Mouse (Mus musculus): ENCODE results near the gene Grid2. TPM values are rescaled to one million over a fixed set of nuclear protein-coding genes. Genes with fewer than 3 reads are reported as not detected.

Grid2 gene
- polyA plus RNA-seq, 1 experiment from 2014 or later, result not detected

- ATAC-seq, result no peak
- no peak for DNase-seq (ENCODE audit: low read depth, low spot score)
- TF ChIP-seq CTCF (IDR thresholded peaks at IDR 0.05), result no peak
- ChIA-PET POLR2A (no interaction called here), CTCF (no interaction called here)
- in situ Hi-C loops (cut with MboI; ENCODE audit: low pct_unique_long_range_greater_than_20kb), result no loop called here
- no peaks in the 10 kb centered on the region for H3K27me3 ChIP-seq
Measured at GRCm38 (mm10) chr6:64245951-64246350, 990.3 kb downstream of the Grid2 start.

DNA sequence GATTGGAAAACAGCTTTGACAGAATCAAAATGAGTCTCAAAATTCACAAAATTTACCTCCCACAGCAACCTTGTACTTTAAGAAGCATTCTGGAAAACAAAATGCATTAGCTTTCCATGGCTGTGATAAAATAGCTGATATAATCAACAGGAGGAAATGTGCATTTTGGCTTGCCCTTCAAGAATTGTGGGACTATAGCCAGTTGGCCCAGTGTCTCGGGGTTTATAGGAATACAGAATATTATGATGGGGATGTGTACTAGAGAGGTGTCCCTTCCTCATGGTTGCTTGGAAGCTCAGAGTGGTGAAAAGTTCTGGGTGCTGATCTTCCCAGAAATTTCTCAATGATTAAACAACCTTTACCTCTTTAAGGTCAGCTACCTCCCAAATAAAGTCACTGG, 995.4 kb downstream of the Grid2 start:
- H3K27me3 ChIP-seq, result no peaks in the 10 kb centered on the region
- ChIA-PET CTCF (interaction anchor here (1.2 to 1.6 kb wide), 2 partner anchors 9 to 12 kb away, joined by 3 read pairs; no protein-coding TSS in a partner anchor), POLR2A (no interaction called here)
- ATAC-seq, result no peak
- in situ Hi-C loops (cut with MboI; ENCODE audit: low pct_unique_long_range_greater_than_20kb), result no loop called here
- TF ChIP-seq CTCF (IDR thresholded peaks at IDR 0.05), result no peak
- DNase-seq (ENCODE audit: low read depth, low spot score), result no peak

DNA sequence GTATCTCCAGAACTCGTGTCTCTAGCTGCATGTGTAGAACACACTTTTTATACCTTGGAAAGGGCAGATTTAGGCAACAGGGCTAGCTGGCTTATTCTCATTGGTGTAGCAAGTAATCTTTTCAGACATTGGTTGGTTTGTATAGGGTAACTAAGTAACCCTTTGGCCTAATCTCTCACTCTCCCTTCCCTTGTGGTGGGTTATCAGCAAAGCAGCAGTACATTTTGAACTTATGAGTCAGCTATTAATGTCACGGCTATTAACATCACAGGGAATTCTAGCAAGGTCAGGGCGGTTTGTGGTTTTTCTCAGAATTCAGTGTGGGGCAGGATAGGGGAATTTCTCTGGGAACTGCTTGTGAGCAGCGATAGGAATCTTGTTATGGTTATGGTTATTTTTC, 1007.8 kb downstream of the Grid2 start:
- no peak for DNase-seq (ENCODE audit: low read depth, low spot score)
- no peak for TF ChIP-seq CTCF (IDR thresholded peaks at IDR 0.05)
- ATAC-seq, result no peak
- POLR2A ChIA-PET, result no interaction called here
- H3K27me3 ChIP-seq, result no peaks in the 10 kb centered on the region
- CTCF ChIA-PET, result interaction anchor here (0.7 kb wide), 1 partner anchor 23 kb away, joined by 3 read pairs; no protein-coding TSS in a partner anchor
- in situ Hi-C loops (cut with MboI; ENCODE audit: low pct_unique_long_range_greater_than_20kb), result no loop called here

GRCm38 (mm10) chr6:64264224-64264623, 1008.5 kb downstream of the Grid2 start:
- in situ Hi-C loops (cut with MboI; ENCODE audit: low pct_unique_long_range_greater_than_20kb), result no loop called here
- DNase-seq (ENCODE audit: low read depth, low spot score) (no peak), ATAC-seq (no peak)
- ChIA-PET POLR2A (no interaction called here), CTCF (no interaction called here)
- TF ChIP-seq CTCF (IDR thresholded peaks at IDR 0.05), result no peak
- H3K27me3 ChIP-seq, result no peaks in the 10 kb centered on the region

GRCm38 (mm10) chr6:64274319-64275114, 1018.8 kb downstream of the Grid2 start:
- CTCF ChIA-PET, result no interaction called here
- ATAC-seq, result no peak
- POLR2A ChIA-PET, result no interaction called here
- in situ Hi-C loops (cut with MboI; ENCODE audit: low pct_unique_long_range_greater_than_20kb), result no loop called here
- H3K27me3 ChIP-seq, result no peaks in the 10 kb centered on the region
- TF ChIP-seq CTCF (IDR thresholded peaks at IDR 0.05), result no peak
- DNase-seq (ENCODE audit: low read depth, low spot score), result no peak

- CTCF ChIA-PET, result no interaction called here
- POLR2A ChIA-PET, result no interaction called here
- DNase-seq (ENCODE audit: low read depth, low spot score) (no peak), ATAC-seq (no peak)
- TF ChIP-seq CTCF (IDR thresholded peaks at IDR 0.05), result no peak
- in situ Hi-C loops (cut with MboI; ENCODE audit: low pct_unique_long_range_greater_than_20kb), result no loop called here
- no peaks in the 10 kb centered on the region for H3K27me3 ChIP-seq
Measured at GRCm38 (mm10) chr6:64279927-64280326, 1024.3 kb downstream of the Grid2 start.

- POLR2A ChIA-PET, result no interaction called here
- no peaks in the 10 kb centered on the region for H3K27me3 ChIP-seq
- in situ Hi-C loops (cut with MboI; ENCODE audit: low pct_unique_long_range_greater_than_20kb), result no loop called here
- no peak for TF ChIP-seq CTCF (IDR thresholded peaks at IDR 0.05)
- CTCF ChIA-PET, result no interaction called here
- ATAC-seq (no peak), DNase-seq (ENCODE audit: low read depth, low spot score) (no peak)
Measured at GRCm38 (mm10) chr6:64293761-64294160, 1038.1 kb downstream of the Grid2 start.

DNA sequence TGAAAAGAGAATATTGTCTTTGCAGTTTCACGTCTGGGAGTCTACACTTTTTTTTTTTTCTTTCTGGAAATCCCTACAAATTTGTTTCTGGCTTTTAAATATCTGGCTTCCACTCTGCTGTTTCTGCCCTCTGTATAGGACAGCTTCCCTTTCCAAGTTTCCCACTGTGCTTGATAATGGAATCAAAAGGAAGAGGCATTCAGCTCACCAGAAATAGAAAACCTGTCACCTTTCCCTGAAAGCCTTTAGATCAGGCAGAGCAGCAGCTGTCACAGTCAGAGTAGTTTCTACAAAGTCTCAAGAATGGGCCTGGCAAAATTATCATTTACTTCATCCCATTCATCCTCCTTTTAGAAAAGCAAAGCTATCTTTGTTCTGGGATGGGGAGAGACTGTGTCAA, 1042.0 kb downstream of the Grid2 start:
- POLR2A ChIA-PET, result no interaction called here
- ATAC-seq (no peak), DNase-seq (ENCODE audit: low read depth, low spot score) (no peak)
- in situ Hi-C loops (cut with MboI; ENCODE audit: low pct_unique_long_range_greater_than_20kb), result no loop called here
- CTCF ChIA-PET, result no interaction called here
- no peak for TF ChIP-seq CTCF (IDR thresholded peaks at IDR 0.05)
- H3K27me3 ChIP-seq, result no peaks in the 10 kb centered on the region

DNA sequence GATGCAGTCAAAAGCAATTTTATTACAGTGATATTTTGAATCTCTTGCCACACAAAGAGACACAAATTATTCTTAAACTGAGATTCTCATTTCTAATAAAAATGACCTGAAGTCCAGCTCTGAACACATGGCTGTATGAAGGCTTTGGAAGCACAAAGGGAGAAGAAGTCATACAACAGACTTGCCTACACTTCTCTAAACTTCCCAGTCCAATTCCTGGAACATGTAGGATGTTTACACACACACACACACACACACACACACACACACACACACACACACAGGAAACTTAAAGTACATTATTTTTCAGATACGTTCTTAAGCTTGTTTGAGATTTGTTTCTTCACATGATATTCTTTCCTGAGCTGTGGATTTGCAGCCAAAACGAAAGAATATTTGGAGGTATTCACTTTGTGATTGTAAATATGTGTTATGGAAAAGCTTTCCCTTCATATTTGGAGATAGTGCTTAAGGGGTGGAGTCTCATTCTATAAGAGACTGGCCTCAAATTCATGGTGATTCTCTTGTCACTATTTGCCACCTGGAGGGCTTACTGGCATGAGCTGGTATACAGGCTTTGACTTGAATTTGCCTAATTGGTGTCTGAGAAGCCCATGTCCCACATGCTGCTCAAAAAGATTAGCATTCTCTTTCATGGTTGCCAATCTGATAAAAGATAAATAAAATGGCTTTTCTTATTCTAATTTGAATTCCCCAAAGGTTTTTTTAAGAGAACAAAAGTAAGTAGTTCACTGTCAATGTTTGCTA, 1049.2 kb downstream of the Grid2 start:
- no peak for ATAC-seq
- no peaks in the 10 kb centered on the region for H3K27me3 ChIP-seq
- no peak for DNase-seq (ENCODE audit: low read depth, low spot score)
- in situ Hi-C loops (cut with MboI; ENCODE audit: low pct_unique_long_range_greater_than_20kb), result no loop called here
- no peak for TF ChIP-seq CTCF (IDR thresholded peaks at IDR 0.05)
- ChIA-PET POLR2A (no interaction called here), CTCF (no interaction called here)

DNA sequence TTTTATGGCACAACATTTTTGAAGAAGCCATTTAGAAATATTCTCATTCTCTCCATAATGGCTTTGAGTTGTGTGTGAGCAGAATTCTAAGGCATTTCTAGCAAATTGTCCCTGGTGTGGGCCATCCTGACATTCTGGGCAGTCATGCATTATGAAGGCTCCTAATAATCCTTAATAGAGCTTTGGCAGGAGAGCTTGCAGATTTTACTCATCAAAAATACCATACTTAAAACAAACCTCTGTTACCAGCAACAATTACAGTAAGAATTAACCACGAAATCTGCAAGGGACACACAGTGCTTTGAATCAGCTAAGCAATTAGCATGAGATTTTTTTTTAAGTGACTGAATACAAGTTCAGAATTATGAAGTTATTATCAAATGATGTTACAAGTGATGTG, 1053.0 kb downstream of the Grid2 start:
- ATAC-seq, result no peak

GRCm38 (mm10) chr6:64313132-64313531, 1057.5 kb downstream of the Grid2 start:
- DNase-seq (ENCODE audit: low read depth, low spot score) (no peak), ATAC-seq (no peak)
- CTCF ChIA-PET, result no interaction called here
- in situ Hi-C loops (cut with MboI; ENCODE audit: low pct_unique_long_range_greater_than_20kb), result no loop called here
- H3K27me3 ChIP-seq, result no peaks in the 10 kb centered on the region
- POLR2A ChIA-PET, result no interaction called here
- TF ChIP-seq CTCF (IDR thresholded peaks at IDR 0.05), result no peak

More for the DNA sequence above, 1053.0 kb downstream of the Grid2 start:
- POLR2A ChIA-PET, result no interaction called here
- in situ Hi-C loops (cut with MboI; ENCODE audit: low pct_unique_long_range_greater_than_20kb), result no loop called here
- TF ChIP-seq CTCF (IDR thresholded peaks at IDR 0.05), result no peak
- no peak for DNase-seq (ENCODE audit: low read depth, low spot score)
- no peaks in the 10 kb centered on the region for H3K27me3 ChIP-seq
- CTCF ChIA-PET, result no interaction called here
